Mouse (Mus musculus) kidney, adult 2 months (tissue): ENCODE data around the gene Dlec1. TPM values are rescaled to one million over a fixed set of nuclear protein-coding genes. Genes with fewer than 3 reads are reported as not detected.

Experiments used
- DNase-seq: peaks from one replicate; pipeline ENCODE4 v3.0.0; 2021
- H3K27ac ChIP-seq: fragments of 200-500 bp; 2 replicates; pipeline ENCODE4 v1.5.1; 2012; ENCODE audit warnings: low read depth, low read length, control low read depth, inconsistent platforms; ENCODE audit not compliant: insufficient read depth
- H3K27me3 ChIP-seq: fragments of 200-500 bp; replicated peaks from 2 replicates; pipeline ENCODE4 v1.6.1; 2012; ENCODE audit warnings: mild to moderate bottlenecking, moderate library complexity, low read length, inconsistent platforms; ENCODE audit not compliant: control insufficient read depth, insufficient read depth
- H3K36me3 ChIP-seq: fragments of 200-500 bp; 2 replicates; pipeline ENCODE4 v1.6.1; 2012; ENCODE audit warnings: mild to moderate bottlenecking, moderate library complexity, low read length, inconsistent platforms; ENCODE audit not compliant: control insufficient read depth, insufficient read depth
- H3K4me1 ChIP-seq: fragments of 200-500 bp; 2 replicates; pipeline ENCODE4 v1.6.1; 2011; ENCODE audit warnings: low read length; ENCODE audit not compliant: control insufficient read depth, insufficient read depth
- H3K4me3 ChIP-seq: fragments of 200-500 bp; 2 replicates; pipeline ENCODE4 v1.5.1; 2011; ENCODE audit warnings: mild to moderate bottlenecking, low read depth, low read length, control low read depth; ENCODE audit not compliant: insufficient read depth
- CTCF ChIP-seq: fragments of 200-500 bp; conservative IDR thresholded peaks from 2 replicates; pipeline ENCODE4 v1.5.1; 2011; ENCODE audit warnings: low read depth, mild to moderate bottlenecking, control low read depth, low read length, moderate library complexity, mixed read lengths; ENCODE audit not compliant: insufficient read depth, insufficient read length
- POLR2A ChIP-seq: fragments of 200-500 bp; IDR thresholded peaks from one replicate; pipeline ENCODE4 v1.6.1; 2011; ENCODE audit warnings: low read depth, low read length, control low read depth
- WGBS: fragments of 180-500 bp; shearing (Covaris S2); methylation state at CpG from one replicate; pipeline ENCODE4 v1.1.7; 2018; 5-methylcytosine and 5-hydroxymethylcytosine counted together
- polyA plus RNA-seq: library from polyadenylated mRNA; depleted of rRNA; stranded (reverse); fragments of >200 nt; gene quantifications from 2 replicates; pipeline ENCODE4 v1.2.3, GENCODE M21; 2012

The Dlec1 gene
- polyA plus RNA-seq, 1 experiment, result 30.3 TPM

GRCm38 (mm10) chr9:119120168-119120560, 17.9 kb downstream of the Dlec1 start:
- peak overlapping the region; percentile 92 for H3K27ac ChIP-seq
- TF ChIP-seq POLR2A, result no peak
- TF ChIP-seq CTCF, result no peak
- no peaks in the 10 kb centered on the region for H3K27me3 ChIP-seq
- H3K4me3 ChIP-seq, result peak overlapping the region; percentile 7; the same call in 1 of the 2 replicates
- WGBS, result 38% methylated on average over 3 of the region's 3 CpGs
- no peak for DNase-seq
- H3K4me1 ChIP-seq, result peaks cover 7% of the 10 kb centered on the region; the same call in 1 of the 2 replicates
- H3K36me3 ChIP-seq, result no peaks in the 10 kb centered on the region

DNA sequence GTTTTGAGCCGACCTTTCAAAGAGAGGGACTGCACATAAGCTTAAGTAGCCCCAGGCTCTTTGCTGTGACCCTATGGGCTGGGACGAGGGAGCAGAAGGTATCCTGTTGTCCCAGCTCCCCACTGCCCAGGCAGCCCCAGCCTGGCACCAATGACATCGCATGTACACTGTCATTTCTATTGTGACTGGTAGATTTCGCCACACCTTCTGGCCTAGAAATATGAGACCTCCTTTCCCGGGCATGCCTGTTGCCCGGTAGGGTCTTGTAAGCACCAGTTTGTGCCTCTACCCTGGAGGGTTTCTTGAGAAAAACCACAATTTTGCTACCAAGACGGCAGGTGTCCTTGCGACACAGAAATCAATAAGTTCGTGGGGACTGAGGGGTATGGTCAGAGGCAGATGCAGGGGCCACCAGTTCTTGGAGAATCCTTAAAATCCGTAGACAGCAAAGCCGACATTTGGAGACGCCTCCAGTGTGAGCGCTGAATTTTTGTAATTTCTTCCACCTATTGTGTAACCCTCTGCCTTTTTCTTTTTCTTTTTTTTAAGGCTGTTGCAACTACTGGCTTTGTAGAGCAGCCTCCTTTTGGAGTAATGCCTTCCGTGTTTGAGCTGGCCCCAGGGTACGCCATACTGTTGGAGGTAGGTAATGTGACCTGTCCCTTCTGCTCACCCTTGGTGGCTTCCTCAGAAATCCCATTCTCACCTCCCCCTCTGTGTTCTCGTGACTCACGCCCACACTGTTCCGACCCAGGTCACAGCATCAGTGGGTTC, 20.5 kb downstream of the Dlec1 start:
- H3K36me3 ChIP-seq, result no peaks in the 10 kb centered on the region
- H3K27ac ChIP-seq, result no peak overlapping the region
- no peak for DNase-seq
- no peak overlapping the region for H3K4me3 ChIP-seq
- H3K4me1 ChIP-seq, result peaks cover 7% of the 10 kb centered on the region; the same call in 1 of the 2 replicates
- WGBS, result 80% methylated on average over 18 of the region's 18 CpGs
- no peaks in the 10 kb centered on the region for H3K27me3 ChIP-seq
- TF ChIP-seq CTCF (no peak), POLR2A (no peak)

GRCm38 (mm10) chr9:119128436-119129181, 26.3 kb downstream of the Dlec1 start:
- DNase-seq, result no peak
- H3K27me3 ChIP-seq, result no peaks in the 10 kb centered on the region
- H3K27ac ChIP-seq, result no peak overlapping the region
- no peaks in the 10 kb centered on the region; the same call in 1 of the 2 replicates for H3K4me1 ChIP-seq
- H3K4me3 ChIP-seq, result no peak overlapping the region
- 79% methylated on average over 12 of the region's 12 CpGs for WGBS
- no peak; the same call in 1 of the 2 replicates for TF ChIP-seq CTCF
- TF ChIP-seq POLR2A, result no peak
- no peaks in the 10 kb centered on the region for H3K36me3 ChIP-seq

- no peaks in the 10 kb centered on the region for H3K27me3 ChIP-seq
- 27% methylated on average over 5 of the region's 5 CpGs for WGBS
- no peak for TF ChIP-seq CTCF
- no peak for TF ChIP-seq POLR2A
- no peaks in the 10 kb centered on the region for H3K36me3 ChIP-seq
- H3K27ac ChIP-seq, result no peak overlapping the region
- DNase-seq, result peak; percentile 38
- H3K4me1 ChIP-seq, result no peaks in the 10 kb centered on the region; the same call in 1 of the 2 replicates
- H3K4me3 ChIP-seq, result no peak overlapping the region
These were observed 28.4 kb downstream of the Dlec1 start for GRCm38 (mm10) chr9:119130692-119131091.

DNA sequence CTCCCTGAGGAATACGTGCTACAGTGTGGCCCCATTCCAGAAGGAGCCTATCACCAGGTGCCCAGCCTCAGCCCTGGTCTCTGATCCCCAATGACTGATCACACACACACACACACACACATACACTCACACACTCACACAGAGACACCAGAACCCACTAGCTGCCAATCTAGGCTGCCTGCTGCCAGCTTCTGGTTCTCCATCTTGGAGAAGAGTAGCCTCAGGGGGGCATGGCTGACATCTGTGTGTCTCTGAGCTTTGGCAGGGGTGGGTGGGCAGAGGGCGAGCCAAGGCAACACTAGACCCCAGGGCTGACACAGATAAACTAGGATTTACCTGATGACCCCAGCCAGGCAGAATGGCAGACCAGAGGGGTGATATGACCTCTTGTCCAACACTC, 36.6 kb downstream of the Dlec1 start:
- no peak for TF ChIP-seq CTCF
- no peak for TF ChIP-seq POLR2A
- Histone ChIP-seq H3K4me1 (no peaks in the 10 kb centered on the region), H3K36me3 (no peaks in the 10 kb centered on the region), H3K27me3 (no peaks in the 10 kb centered on the region), H3K27ac (no peak overlapping the region), H3K4me3 (no peak overlapping the region)
- DNase-seq, result no peak
- WGBS, result 81% methylated on average over 2 of the region's 2 CpGs

GRCm38 (mm10) chr9:119142066-119142465, 39.8 kb downstream of the Dlec1 start:
- H3K4me1 ChIP-seq, result no peaks in the 10 kb centered on the region
- H3K36me3 ChIP-seq, result no peaks in the 10 kb centered on the region
- TF ChIP-seq POLR2A (no peak), CTCF (no peak)
- 77% methylated on average over 5 of the region's 5 CpGs for WGBS
- no peak overlapping the region for H3K27ac ChIP-seq
- no peaks in the 10 kb centered on the region for H3K27me3 ChIP-seq
- no peak for DNase-seq
- H3K4me3 ChIP-seq, result no peak overlapping the region

DNA sequence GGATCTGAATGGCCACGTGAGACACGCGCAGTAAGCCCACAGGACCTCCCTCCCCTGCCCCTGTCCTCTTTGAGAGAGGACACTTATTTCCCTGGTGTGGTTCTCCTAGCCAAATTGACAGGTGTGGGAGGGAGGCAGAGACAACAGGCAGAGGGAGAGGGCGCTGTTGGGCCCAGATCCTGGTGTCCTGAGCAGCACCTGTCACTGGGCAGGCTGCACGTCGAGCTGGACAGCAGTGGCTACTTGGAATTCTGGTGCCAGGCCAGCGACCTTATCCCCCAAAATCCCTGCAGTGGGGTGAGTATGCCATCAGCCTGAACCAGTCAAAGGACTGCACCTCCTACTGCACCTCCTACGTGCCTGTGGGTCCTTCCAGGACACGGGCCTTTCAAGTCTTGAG, 41.1 kb downstream of the Dlec1 start:
- H3K36me3 ChIP-seq, result no peaks in the 10 kb centered on the region
- 70% methylated on average over 9 of the region's 9 CpGs for WGBS
- DNase-seq, result no peak
- H3K27me3 ChIP-seq, result no peaks in the 10 kb centered on the region
- no peak overlapping the region for H3K4me3 ChIP-seq
- no peaks in the 10 kb centered on the region for H3K4me1 ChIP-seq
- TF ChIP-seq CTCF (peak; percentile 41), POLR2A (no peak)
- no peak overlapping the region for H3K27ac ChIP-seq

- WGBS, result 75% methylated on average over 8 of the region's 8 CpGs
- TF ChIP-seq CTCF, result no peak
- TF ChIP-seq POLR2A, result no peak
- H3K36me3 ChIP-seq, result no peaks in the 10 kb centered on the region
- no peaks in the 10 kb centered on the region for H3K4me1 ChIP-seq
- no peak overlapping the region for H3K4me3 ChIP-seq
- H3K27ac ChIP-seq, result no peak overlapping the region
- DNase-seq, result no peak
- H3K27me3 ChIP-seq, result no peaks in the 10 kb centered on the region
These were observed 42.4 kb downstream of the Dlec1 start for GRCm38 (mm10) chr9:119144696-119145095.
